Comparison of ENCODE assay signal across 10 mouse cellular contexts in genomic region chr7:112407597-112407996, GRCm38 (mm10). TPM values are rescaled to one million over a fixed set of nuclear protein-coding genes. Genes with fewer than 3 reads are reported as not detected.
A peak's percentile ranks its signal among the peaks of the same experiment; 100 is the strongest.
DNase-seq lines count a peak whose midpoint lies in the region; ATAC-seq lines count a peak whose summit lies in the region.
"Had no signal": no experiment of that assay in that cellular context is flagged by ENCODE, and none has a peak within 500 bp of the region (broad histone marks: within the 10 kb centered on the region; RNA-seq: fewer than 3 reads in every experiment).

No protein-coding gene starts in this region.

- H3K9me3 ChIP-seq in hindbrain, embryonic 14.5 days (ENCODE audit: control insufficient read depth, low read length): no peaks in the 10 kb centered on the region
- H3K9me3 ChIP-seq in hindbrain, embryonic 16.5 days (ENCODE audit: control insufficient read depth, low read length): no peaks in the 10 kb centered on the region
- H3K9me3 ChIP-seq in heart, embryonic 14.5 days (ENCODE audit: control insufficient read depth, low read length): no peaks in the 10 kb centered on the region
- H3K9me3 ChIP-seq in intestine, embryonic 16.5 days (ENCODE audit: control insufficient read depth, low read length): no peaks in the 10 kb centered on the region
- H3K9me3 ChIP-seq in limb, embryonic 10.5 days (replicated peaks): no peaks in the 10 kb centered on the region

- H3K27ac ChIP-seq in hindbrain, embryonic 14.5 days: peak overlapping the region; percentile 21; the same call in 1 of the 2 replicates
- no peak overlapping the region for H3K27ac ChIP-seq in hindbrain, embryonic 16.5 days (ENCODE audit: low read depth, low read length)
- H3K27ac ChIP-seq in heart, embryonic 14.5 days (replicated peaks in 1 of 2; ENCODE audit: control insufficient read depth in 1 of 2, insufficient read depth in 1 of 2, low read depth in 2 of 2, low read length in 2 of 2): peak overlapping the region; percentile 85 to 90
- no peak overlapping the region for H3K27ac ChIP-seq in intestine, embryonic 16.5 days (ENCODE audit: low read length)
- H3K27ac ChIP-seq in limb, embryonic 10.5 days: no peak overlapping the region

- no peak overlapping the region for H3K4me2 ChIP-seq in hindbrain, embryonic 14.5 days (replicated peaks)
- H3K4me2 ChIP-seq in hindbrain, embryonic 16.5 days (ENCODE audit: low read length): no peak overlapping the region
- peak overlapping the region; percentile 45 for H3K4me2 ChIP-seq in heart, embryonic 14.5 days (ENCODE audit: low read length)
- no peak overlapping the region for H3K4me2 ChIP-seq in intestine, embryonic 16.5 days (ENCODE audit: low read depth, low read length)

- DNase-seq in hindbrain, embryonic 14.5 days (ENCODE audit: low spot score): no peak
- peak; percentile 78 for DNase-seq in 3T3-L1 (ENCODE audit: low read depth, low spot score)
- peak; percentile 92 for DNase-seq in adrenal gland, adult 2 months
- no peak for DNase-seq in limb, embryonic 10.5 days (ENCODE audit: low spot score)
- DNase-seq in gastrocnemius, postnatal 10 days: no peak
- DNase-seq: embryo, embryonic 11 days; gastrocnemius, postnatal 14 days had no signal

- H3K27me3 ChIP-seq in hindbrain, embryonic 14.5 days (ENCODE audit: control insufficient read depth, insufficient read depth, low read length): no peaks in the 10 kb centered on the region
- H3K27me3 ChIP-seq in hindbrain, embryonic 16.5 days (replicated peaks; ENCODE audit: control insufficient read depth, insufficient read depth, low read length): no peaks in the 10 kb centered on the region
- H3K27me3 ChIP-seq in heart, embryonic 14.5 days (ENCODE audit: control insufficient read depth, insufficient read depth, low read length): no peaks in the 10 kb centered on the region
- H3K27me3 ChIP-seq in intestine, embryonic 16.5 days (replicated peaks; ENCODE audit: control insufficient read depth, insufficient read depth, low read length): no peaks in the 10 kb centered on the region
- no peaks in the 10 kb centered on the region for H3K27me3 ChIP-seq in limb, embryonic 10.5 days (ENCODE audit: low read depth, poor library complexity, severe bottlenecking)

- WGBS in hindbrain, embryonic 14.5 days: 48% methylated on average over 7 of the region's 7 CpGs
- 55% methylated on average over 7 of the region's 7 CpGs for WGBS in hindbrain, embryonic 16.5 days
- WGBS in heart, embryonic 14.5 days: 18% methylated on average over 7 of the region's 7 CpGs
- WGBS in intestine, embryonic 16.5 days: 72% methylated on average over 7 of the region's 7 CpGs
- 87% methylated on average over 7 of the region's 7 CpGs for WGBS in limb, embryonic 10.5 days

- no peaks in the 10 kb centered on the region for H3K36me3 ChIP-seq in hindbrain, embryonic 14.5 days (replicated peaks; ENCODE audit: control insufficient read depth, insufficient read depth)
- H3K36me3 ChIP-seq in hindbrain, embryonic 16.5 days (ENCODE audit: control insufficient read depth, insufficient read depth, low read length): no peaks in the 10 kb centered on the region
- no peaks in the 10 kb centered on the region for H3K36me3 ChIP-seq in heart, embryonic 14.5 days (ENCODE audit: control insufficient read depth, insufficient read depth, low read length)
- no peaks in the 10 kb centered on the region for H3K36me3 ChIP-seq in intestine, embryonic 16.5 days (ENCODE audit: control insufficient read depth, insufficient read depth, low read length)
- no peaks in the 10 kb centered on the region for H3K36me3 ChIP-seq in limb, embryonic 10.5 days

- no peak overlapping the region for H3K4me3 ChIP-seq in hindbrain, embryonic 14.5 days (replicated peaks; ENCODE audit: low read length)
- no peak overlapping the region for H3K4me3 ChIP-seq in hindbrain, embryonic 16.5 days (ENCODE audit: low read length)
- no peak overlapping the region for H3K4me3 ChIP-seq in heart, embryonic 14.5 days (ENCODE audit: control insufficient read depth in 1 of 2, insufficient read depth in 1 of 2, low read depth in 1 of 2, low read length in 2 of 2)
- no peak overlapping the region for H3K4me3 ChIP-seq in intestine, embryonic 16.5 days (ENCODE audit: low read length)
- H3K4me3 ChIP-seq in limb, embryonic 10.5 days: no peak overlapping the region

- 0 out of 2 replicates have a peak, but pooled peaks cover 3% of the 10 kb centered on the region for H3K4me1 ChIP-seq in hindbrain, embryonic 14.5 days (replicated peaks; ENCODE audit: control insufficient read depth, insufficient read depth, low read length)
- H3K4me1 ChIP-seq in hindbrain, embryonic 16.5 days (ENCODE audit: control insufficient read depth, insufficient read depth, low read depth, low read length): peaks cover 3% of the 10 kb centered on the region; the same call in 1 of the 2 replicates
- H3K4me1 ChIP-seq in heart, embryonic 14.5 days (ENCODE audit: control insufficient read depth in 2 of 2, insufficient read depth in 2 of 2, low read length in 2 of 2): peaks cover 13 to 31% of the 10 kb centered on the region in 2 experiments
- H3K4me1 ChIP-seq in intestine, embryonic 16.5 days (ENCODE audit: control insufficient read depth, insufficient read depth, low read length): no peaks in the 10 kb centered on the region
- H3K4me1 ChIP-seq in limb, embryonic 10.5 days: peaks cover 14% of the 10 kb centered on the region

- H3K9ac ChIP-seq in hindbrain, embryonic 14.5 days: no peak overlapping the region
- H3K9ac ChIP-seq in hindbrain, embryonic 16.5 days (ENCODE audit: low read depth, low read length): no peak overlapping the region
- H3K9ac ChIP-seq in heart, embryonic 14.5 days (ENCODE audit: low read length): peak overlapping the region; percentile 50; the same call in 1 of the 2 replicates
- no peak overlapping the region for H3K9ac ChIP-seq in intestine, embryonic 16.5 days (ENCODE audit: low read depth, low read length)

- no peak for ATAC-seq in hindbrain, embryonic 14.5 days (ENCODE audit: low FRiP score)
- no peak for ATAC-seq in hindbrain, embryonic 16.5 days
- peak; percentile 64; the same call in 1 of the 2 replicates for ATAC-seq in heart, embryonic 14.5 days (ENCODE audit: insufficient number of reproducible peaks, insufficient read depth, low FRiP score, low read depth)
- ATAC-seq in intestine, embryonic 16.5 days: no peak

RNA-seq across cellular contexts. Expression of gene Parva, which starts 19.7 kb away (rescaled TPM):
- 28.1 and 28.8 TPM in 2 replicates for polyA plus RNA-seq in hindbrain, embryonic 14.5 days (2014; fragmentation: Nextera tagmentation; extraction: Ambion mirVana)
- polyA plus RNA-seq in hindbrain, embryonic 16.5 days (2015; fragmentation: Nextera tagmentation; extraction: Ambion mirVana): 28.5 and 34.3 TPM in 2 replicates
- 10 to 100 TPM; 87.9 to 93.4 TPM for total RNA-seq in adrenal gland, adult 2 months (2021)
- 20.0 and 32.7 TPM in 2 replicates for polyA plus RNA-seq in adrenal gland, adult 2 months (2012; rRNA removed)
- polyA plus RNA-seq in heart, embryonic 14.5 days (2014; fragmentation: Nextera tagmentation; extraction: Ambion mirVana): 78.5 and 79.1 TPM in 2 replicates
- 78.5 and 80.0 TPM in 2 replicates for polyA plus RNA-seq in intestine, embryonic 16.5 days (2015; fragmentation: Nextera tagmentation; extraction: Ambion mirVana)
- polyA plus RNA-seq in limb, embryonic 10.5 days (2016; fragmentation: Nextera tagmentation; extraction: Ambion mirVana): 49.6 and 64.3 TPM in 2 replicates
- 10 to 100 TPM; 49.1 to 53.7 TPM for total RNA-seq in gastrocnemius, postnatal 10 days (2021)

Comparison
In these comparisons a context has a peak if more than half of its experiments do, and no peak if none do; other contexts are left out.
1. H3K27ac ChIP-seq: peak in hindbrain, embryonic 14.5 days (single experiment) and heart, embryonic 14.5 days (2 of 2); none in hindbrain, embryonic 16.5 days (single experiment), intestine, embryonic 16.5 days (single experiment) and limb, embryonic 10.5 days (single experiment).
2. DNase-seq: peak in 3T3-L1 (single experiment) and adrenal gland, adult 2 months (single experiment); none in hindbrain, embryonic 14.5 days (single experiment), limb, embryonic 10.5 days (single experiment) and gastrocnemius, postnatal 10 days (single experiment).